Comparison of ENCODE assay signal across 9 mouse cellular contexts in genomic region chr4:135257881-135258476, GRCm38 (mm10). TPM values are rescaled to one million over a fixed set of nuclear protein-coding genes. Genes with fewer than 3 reads are reported as not detected.
DNase-seq lines count a peak whose midpoint lies in the region; ATAC-seq lines count a peak whose summit lies in the region.
"Had no signal": no experiment of that assay in that cellular context is flagged by ENCODE, and none has a peak within 500 bp of the region (broad histone marks: within the 10 kb centered on the region; RNA-seq: fewer than 3 reads in every experiment).

No protein-coding gene starts in this region.

- peaks cover 64% of the 10 kb centered on the region for H3K4me1 ChIP-seq in kidney, embryonic 15.5 days
- peaks cover 36% of the 10 kb centered on the region for H3K4me1 ChIP-seq in embryonic facial prominence, embryonic 15.5 days
- peaks cover 21% of the 10 kb centered on the region for H3K4me1 ChIP-seq in hindbrain, embryonic 12.5 days
- H3K4me1 ChIP-seq in midbrain, embryonic 16.5 days (ENCODE audit: control insufficient read depth, insufficient read depth, low read length) = peaks cover 12% of the 10 kb centered on the region

- ATAC-seq in kidney, embryonic 15.5 days (replicated peaks; ENCODE audit: low FRiP score) = no peak
- no peak for ATAC-seq in embryonic facial prominence, embryonic 15.5 days (ENCODE audit: insufficient number of reproducible peaks, low FRiP score, low TSS enrichment, low read depth)
- ATAC-seq in hindbrain, embryonic 12.5 days (ENCODE audit: low FRiP score) = no peak
- no peak for ATAC-seq in midbrain, embryonic 16.5 days
- no peak for ATAC-seq in CD4-positive, CD25-positive, alpha-beta regulatory T cell, adult 4 months
- ATAC-seq in erythroid progenitor cell, adult 5-6 weeks (replicated peaks; ENCODE audit: low FRiP score, poor library complexity, severe bottlenecking) = no peak

- no peak overlapping the region for H3K4me3 ChIP-seq in kidney, embryonic 15.5 days (replicated peaks)
- no peak overlapping the region for H3K4me3 ChIP-seq in embryonic facial prominence, embryonic 15.5 days (replicated peaks)
- no peak overlapping the region for H3K4me3 ChIP-seq in hindbrain, embryonic 12.5 days
- H3K4me3 ChIP-seq in midbrain, embryonic 16.5 days (ENCODE audit: low read depth, low read length) = no peak overlapping the region

- H3K27ac ChIP-seq in kidney, embryonic 15.5 days = peak overlapping the region; percentile 80
- peak overlapping the region; percentile 85 for H3K27ac ChIP-seq in embryonic facial prominence, embryonic 15.5 days (replicated peaks)
- H3K27ac ChIP-seq in hindbrain, embryonic 12.5 days = peak overlapping the region; percentile 72
- peak overlapping the region; percentile 71 for H3K27ac ChIP-seq in midbrain, embryonic 16.5 days (ENCODE audit: low read length)

- H3K9ac ChIP-seq in kidney, embryonic 15.5 days = no peak overlapping the region
- H3K9ac ChIP-seq in embryonic facial prominence, embryonic 15.5 days = no peak overlapping the region
- no peak overlapping the region for H3K9ac ChIP-seq in hindbrain, embryonic 12.5 days
- peak overlapping the region; percentile 48; the same call in 1 of the 2 replicates for H3K9ac ChIP-seq in midbrain, embryonic 16.5 days (ENCODE audit: low read depth, low read length)

- peaks cover 17% of the 10 kb centered on the region for H3K36me3 ChIP-seq in kidney, embryonic 15.5 days
- 0 out of 2 replicates have a peak, but pooled peaks cover 5% of the 10 kb centered on the region for H3K36me3 ChIP-seq in embryonic facial prominence, embryonic 15.5 days
- peaks cover 8% of the 10 kb centered on the region; the same call in 1 of the 2 replicates for H3K36me3 ChIP-seq in hindbrain, embryonic 12.5 days
- no peaks in the 10 kb centered on the region for H3K36me3 ChIP-seq in midbrain, embryonic 16.5 days (ENCODE audit: control insufficient read depth, insufficient read depth, low read length)

- WGBS in kidney, embryonic 15.5 days = 65% methylated on average over 9 of the region's 9 CpGs
- WGBS in embryonic facial prominence, embryonic 15.5 days = 54% methylated on average over 9 of the region's 9 CpGs
- 65% methylated on average over 9 of the region's 9 CpGs for WGBS in hindbrain, embryonic 12.5 days
- 22% methylated on average over 9 of the region's 9 CpGs for WGBS in midbrain, embryonic 16.5 days

- no peak for DNase-seq in kidney, postnatal 4 days
- no peak for DNase-seq in frontal cortex, postnatal 25 days (ENCODE audit: low spot score in 2 of 2)
- DNase-seq: spleen, adult 18-20 months had no signal

- H3K4me2 ChIP-seq in kidney, embryonic 15.5 days = no peak overlapping the region
- H3K4me2 ChIP-seq in embryonic facial prominence, embryonic 15.5 days (replicated peaks) = peak overlapping the region; percentile 30
- H3K4me2 ChIP-seq in hindbrain, embryonic 12.5 days (replicated peaks) = no peak overlapping the region
- H3K4me2 ChIP-seq in midbrain, embryonic 16.5 days (ENCODE audit: low read length) = peak overlapping the region; percentile 36; the same call in 1 of the 2 replicates

- H3K27me3 ChIP-seq in kidney, embryonic 15.5 days = no peaks in the 10 kb centered on the region
- H3K27me3 ChIP-seq in embryonic facial prominence, embryonic 15.5 days = no peaks in the 10 kb centered on the region
- no peaks in the 10 kb centered on the region for H3K27me3 ChIP-seq in hindbrain, embryonic 12.5 days
- no peaks in the 10 kb centered on the region for H3K27me3 ChIP-seq in midbrain, embryonic 16.5 days (ENCODE audit: control insufficient read depth, insufficient read depth, low read depth, low read length)

- no peaks in the 10 kb centered on the region for H3K9me3 ChIP-seq in kidney, embryonic 15.5 days (replicated peaks)
- no peaks in the 10 kb centered on the region for H3K9me3 ChIP-seq in embryonic facial prominence, embryonic 15.5 days (replicated peaks)
- no peaks in the 10 kb centered on the region for H3K9me3 ChIP-seq in hindbrain, embryonic 12.5 days (replicated peaks)
- H3K9me3 ChIP-seq in midbrain, embryonic 16.5 days (replicated peaks; ENCODE audit: control insufficient read depth, low read length, poor library complexity, severe bottlenecking) = no peaks in the 10 kb centered on the region

RNA-seq across cellular contexts. Expression of gene Clic4, which starts 14.6 kb away (rescaled TPM):
- 200 TPM in 2 replicates for polyA plus RNA-seq in kidney, embryonic 15.5 days (2015; fragmentation: Nextera tagmentation; extraction: Ambion mirVana)
- polyA plus RNA-seq in embryonic facial prominence, embryonic 15.5 days (2015; fragmentation: Nextera tagmentation; extraction: Ambion mirVana) = 111 and 113 TPM in 2 replicates
- 159 TPM in 2 replicates for polyA plus RNA-seq in hindbrain, embryonic 12.5 days (2016; fragmentation: Nextera tagmentation; extraction: Ambion mirVana)
- 49.2 and 55.6 TPM in 2 replicates for polyA plus RNA-seq in midbrain, embryonic 16.5 days (2015; fragmentation: Nextera tagmentation; extraction: Ambion mirVana)
- polyA plus RNA-seq in CD4-positive, CD25-positive, alpha-beta regulatory T cell, adult 4 months (2017; shearing (Covaris generic)) = 1 to 10 TPM; 7.0 to 8.0 TPM
- total RNA-seq in erythroid progenitor cell, adult 5-6 weeks (2015; ENCODE audit: low replicate concordance) = 121 and 125 TPM in 2 replicates
- 139 and 144 TPM in 2 replicates for total RNA-seq in erythroid progenitor cell, adult 5-6 weeks (2017; ENCODE audit: low replicate concordance)

Comparison
In these comparisons a context has a peak if more than half of its experiments do, and no peak if none do; other contexts are left out.
1. H3K4me2 ChIP-seq: peak in embryonic facial prominence, embryonic 15.5 days (single experiment) and midbrain, embryonic 16.5 days (single experiment); none in kidney, embryonic 15.5 days (single experiment) and hindbrain, embryonic 12.5 days (single experiment).
2. Peak in every context shown above with its lines, with median percentiles within 50 percentile points of each other: H3K27ac ChIP-seq.